Mouse (Mus musculus) neutrophil, adult 5-6 weeks (primary cell): ENCODE data around the gene Sgsm2. TPM values are rescaled to one million over a fixed set of nuclear protein-coding genes. Genes with fewer than 3 reads are reported as not detected.

Experiments used
- ATAC-seq: fragments of 151-379, 151-347 bp; 2 replicates; pipeline ENCODE4 v1.8.0; 2017; ENCODE audit warnings: mild to moderate bottlenecking, moderate TSS enrichment; ENCODE audit not compliant: insufficient number of reproducible peaks, poor library complexity, low FRiP score, severe bottlenecking; ENCODE audit errors: extremely low read depth
- total RNA-seq: library from RNA; stranded (forward); fragments of 200-1000 nt; gene quantifications from 2 replicates; pipeline ENCODE4 v1.2.3, GENCODE M21; 2017

The Sgsm2 gene
- total RNA-seq, 1 experiment from 2014 or later: 2.9 TPM

DNA sequence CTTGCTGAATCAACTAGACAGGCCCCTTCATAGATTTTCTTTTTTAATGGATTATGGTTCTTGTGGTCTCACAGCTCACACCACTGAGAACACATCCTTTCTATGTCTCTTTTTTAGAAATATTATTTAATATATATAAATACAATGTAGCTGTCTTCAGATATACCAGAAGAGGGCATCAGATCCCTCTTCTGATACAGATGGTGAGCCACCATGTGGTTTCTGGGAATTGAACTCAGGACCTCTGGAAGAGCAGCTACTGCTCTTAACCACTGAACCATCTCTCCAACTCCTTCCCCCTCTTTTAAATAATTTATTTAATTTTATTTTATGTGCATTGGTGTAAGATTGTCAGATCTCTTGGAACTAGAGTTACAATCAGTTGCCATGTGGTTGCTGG is 86.7 kb downstream of the Sgsm2 start:
- no peak for ATAC-seq

- ATAC-seq: no peak
Measured at GRCm38 (mm10) chr11:74808251-74808853, 88.5 kb downstream of the Sgsm2 start.

DNA sequence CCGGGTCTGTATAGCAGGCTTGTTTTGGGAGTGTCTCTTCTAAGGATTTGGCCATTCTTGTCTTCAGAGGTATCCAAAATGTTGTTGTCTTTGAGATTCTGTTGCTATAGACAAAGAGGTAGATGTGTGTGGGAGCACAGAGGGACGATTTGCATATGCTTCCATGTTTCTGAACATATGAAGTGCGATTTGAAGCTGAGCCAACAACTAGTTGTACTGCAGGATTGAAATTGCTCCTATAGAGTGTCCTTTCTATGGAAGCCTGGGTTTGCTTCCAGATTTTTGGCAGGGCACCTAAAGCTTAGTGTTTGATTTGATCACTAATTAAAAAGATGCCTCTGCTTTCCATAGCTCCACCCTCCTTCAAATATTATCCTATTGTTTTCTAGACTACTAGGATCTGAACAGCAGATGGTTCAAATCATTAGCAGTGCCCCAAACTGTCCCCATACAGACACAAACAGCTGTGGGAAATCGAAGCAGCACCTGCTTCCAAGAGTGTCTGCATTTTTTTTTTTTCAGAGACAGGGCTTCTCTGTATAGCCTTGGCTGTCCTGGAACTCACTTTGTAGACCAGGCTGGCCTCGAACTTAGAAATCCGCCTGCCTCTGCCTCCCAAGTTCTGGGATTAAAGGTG is 89.5 kb downstream of the Sgsm2 start:
- ATAC-seq: no peak

DNA sequence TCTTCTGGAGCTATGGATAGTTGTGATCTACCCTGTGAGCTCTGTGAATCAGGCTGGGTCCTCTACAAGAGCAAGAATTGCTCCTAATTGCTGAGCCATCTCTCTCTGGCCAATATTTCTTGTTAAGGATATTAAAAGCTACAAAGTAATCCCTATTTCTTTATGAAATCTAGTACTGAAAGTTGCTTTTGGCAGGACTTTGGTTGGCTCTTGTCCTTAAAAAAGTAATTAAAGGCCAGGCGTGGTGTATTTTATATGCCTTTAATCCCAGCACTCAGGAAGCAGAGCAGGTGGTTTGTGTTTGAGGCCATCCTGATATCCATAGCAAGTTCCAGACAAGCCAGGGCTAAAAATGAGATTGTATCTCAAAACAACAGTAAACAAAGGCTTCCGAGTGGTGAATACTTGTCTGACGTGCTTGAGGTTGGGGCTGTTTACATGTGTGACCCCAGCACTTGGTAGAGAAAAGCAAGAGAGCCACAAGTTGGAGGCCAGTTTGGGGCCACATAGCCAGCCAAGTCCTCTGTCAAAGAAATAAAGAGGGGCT is 92.7 kb downstream of the Sgsm2 start:
- ATAC-seq: no peak

- no peak for ATAC-seq
Measured at GRCm38 (mm10) chr11:74800658-74801057, 96.2 kb downstream of the Sgsm2 start.

Other genes starting within 250 kb of the Sgsm2 start
- gene Cluh, start 247.6 kb downstream of the Sgsm2 start, total RNA-seq: 11.3 and 12.2 TPM in 2 replicates
- 105 and 112 TPM in 2 replicates for gene Pafah1b1, start 172.4 kb downstream of the Sgsm2 start, total RNA-seq
- 22.6 and 37.8 TPM in 2 replicates for gene Mettl16, start 126.2 kb downstream of the Sgsm2 start, total RNA-seq
- 19.8 and 32.4 TPM in 2 replicates for gene Mnt, start 66.1 kb downstream of the Sgsm2 start, total RNA-seq
- gene Tsr1, start 1.0 kb upstream of the Sgsm2 start, total RNA-seq: 33.3 and 38.4 TPM in 2 replicates
- gene Smg6, start 28.8 kb upstream of the Sgsm2 start, total RNA-seq: 43.7 and 48.2 TPM in 2 replicates
- 5.2 and 5.5 TPM in 2 replicates for gene Srr, start 28.9 kb upstream of the Sgsm2 start, total RNA-seq